Mouse (Mus musculus): ENCODE results near the gene Tspan4.
A peak's percentile ranks its signal among the peaks of the same experiment; 100 is the strongest.

Tspan4 gene

DNA sequence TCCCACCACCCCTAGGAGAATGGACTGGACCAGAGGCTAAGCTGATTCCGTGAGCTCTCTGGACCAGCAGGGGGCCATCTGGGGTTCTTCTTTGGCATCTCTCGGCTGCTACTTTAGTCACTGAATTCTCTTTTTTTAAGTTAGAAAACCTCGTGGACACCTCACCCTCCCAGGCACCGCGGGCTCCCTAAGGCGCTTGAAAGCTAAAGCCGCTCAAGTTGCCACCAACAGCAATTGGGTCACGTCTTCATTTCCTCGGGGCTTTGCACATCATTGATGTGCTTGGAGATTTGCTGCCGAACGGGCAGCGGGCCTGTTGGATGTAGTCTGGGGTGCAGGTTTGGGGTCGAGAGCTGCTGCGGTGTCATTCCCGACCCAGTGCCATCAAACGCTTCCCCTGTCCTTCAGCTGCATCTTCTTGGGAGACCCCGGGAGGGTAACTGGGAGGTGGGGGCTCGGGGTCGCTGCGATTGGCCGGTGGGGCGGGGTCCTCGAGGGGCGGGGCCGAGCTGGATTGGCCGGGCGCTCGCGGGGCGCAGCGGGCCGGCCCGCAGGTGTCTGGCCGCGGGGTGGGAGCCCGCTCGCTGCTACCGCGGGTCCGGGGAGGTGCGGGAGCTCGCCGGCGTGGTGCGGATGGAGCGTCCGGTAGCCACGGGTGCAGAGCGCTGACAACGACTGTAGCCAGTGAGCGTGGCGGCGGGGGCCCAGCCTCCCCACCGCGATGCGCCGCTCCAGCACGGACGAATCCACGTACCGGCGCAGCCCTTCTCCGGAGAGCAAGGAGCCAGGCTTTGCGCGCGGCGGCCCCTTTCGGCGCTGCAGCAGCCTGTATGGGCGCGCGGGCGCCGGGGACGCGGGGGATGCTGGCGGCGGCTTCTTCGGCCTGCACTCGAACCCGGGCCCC, 6.7 kb downstream of the Tspan4 start:
- Histone ChIP-seq H3K4me3 (replicated peaks; ENCODE audit: low read length) (peak overlapping the region; percentile 90), H3K27me3 (ENCODE audit: insufficient read depth, low read length) (peaks cover 51% of the 10 kb centered on the region), H3K9me3 (ENCODE audit: low read length) (no peaks in the 10 kb centered on the region), H3K36me3 (ENCODE audit: insufficient read depth, low read length) (peaks cover 29% of the 10 kb centered on the region), H3K4me1 (replicated peaks; ENCODE audit: low read depth, low read length) (peaks cover 46% of the 10 kb centered on the region)
- 0 out of 2 replicates have a peak, but pooled peaks have one; percentile 13 for TF ChIP-seq CTCF (conservative IDR thresholded peaks at IDR 0.05; ENCODE audit: low read length)
- TF ChIP-seq NANOG (IDR thresholded peaks at IDR 0.05; ENCODE audit: borderline replicate concordance, low read length): no peak
- no peak for TF ChIP-seq POU5F1 (IDR thresholded peaks at IDR 0.05; ENCODE audit: borderline replicate concordance, low read length)

DNA sequence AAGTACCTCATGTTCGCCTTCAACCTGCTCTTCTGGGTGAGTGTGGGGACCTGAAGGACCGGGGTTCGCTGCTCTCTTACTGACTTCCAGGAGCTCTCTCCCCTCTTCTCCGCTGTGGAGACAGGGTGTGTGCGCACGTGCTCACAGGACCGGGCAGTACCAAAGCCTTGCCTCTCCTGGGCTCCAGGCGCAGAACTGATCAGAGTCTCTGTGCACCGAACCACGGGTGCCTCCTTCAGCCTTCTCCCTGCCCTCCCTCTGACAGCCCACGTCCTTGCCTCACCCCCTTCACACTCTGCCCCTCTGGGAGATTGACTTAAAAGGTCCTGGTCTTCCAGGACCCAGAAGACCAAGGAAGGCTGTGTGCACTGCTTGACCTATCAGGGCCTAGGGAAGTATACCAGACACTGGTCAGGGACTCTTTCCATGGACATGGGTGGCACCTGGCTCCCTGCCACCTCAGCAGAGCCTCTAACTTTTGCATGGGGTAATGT, 7.5 kb downstream of the Tspan4 start:
- Histone ChIP-seq H3K9me3 (ENCODE audit: low read length) (no peaks in the 10 kb centered on the region), H3K4me3 (replicated peaks; ENCODE audit: low read length) (peak overlapping the region; percentile 90), H3K27me3 (ENCODE audit: insufficient read depth, low read length) (peaks cover 47% of the 10 kb centered on the region), H3K4me1 (replicated peaks; ENCODE audit: low read depth, low read length) (peaks cover 38% of the 10 kb centered on the region), H3K36me3 (ENCODE audit: insufficient read depth, low read length) (peaks cover 37% of the 10 kb centered on the region)
- TF ChIP-seq CTCF (conservative IDR thresholded peaks at IDR 0.05; ENCODE audit: low read length): no peak
- no peak for TF ChIP-seq NANOG (IDR thresholded peaks at IDR 0.05; ENCODE audit: borderline replicate concordance, low read length)
- no peak for TF ChIP-seq POU5F1 (IDR thresholded peaks at IDR 0.05; ENCODE audit: borderline replicate concordance, low read length)

DNA sequence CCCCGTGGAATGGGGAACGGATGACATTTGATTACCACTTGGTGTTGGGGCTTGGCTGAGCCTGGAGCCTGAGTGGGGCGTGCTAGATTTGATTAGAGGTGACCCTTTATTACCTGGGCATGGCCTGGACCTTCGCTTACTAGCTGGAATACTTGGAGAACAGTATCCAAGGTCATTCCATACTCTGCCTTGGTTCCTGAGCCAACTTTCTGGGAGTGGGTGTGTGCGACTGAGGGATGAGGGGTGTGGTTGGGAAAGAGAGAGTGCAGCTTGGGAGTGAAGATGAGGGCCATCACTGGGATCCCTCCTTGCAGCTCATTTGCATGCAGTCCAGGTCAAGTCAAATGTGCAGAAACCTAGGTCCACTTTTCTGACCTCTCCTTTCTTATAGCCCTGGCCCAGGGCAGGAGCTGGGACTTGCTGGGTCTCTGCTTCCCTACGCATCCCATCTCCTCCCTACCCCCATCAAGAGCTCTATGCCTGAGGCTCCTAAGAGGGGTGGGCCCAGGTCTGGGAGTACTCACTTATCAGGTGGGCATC, 8.1 kb downstream of the Tspan4 start:
- Histone ChIP-seq H3K27me3 (ENCODE audit: insufficient read depth, low read length) (peaks cover 44% of the 10 kb centered on the region), H3K4me3 (replicated peaks; ENCODE audit: low read length) (peak overlapping the region; percentile 90), H3K9me3 (ENCODE audit: low read length) (no peaks in the 10 kb centered on the region), H3K4me1 (replicated peaks; ENCODE audit: low read depth, low read length) (peaks cover 32% of the 10 kb centered on the region), H3K36me3 (ENCODE audit: insufficient read depth, low read length) (peaks cover 43% of the 10 kb centered on the region)
- TF ChIP-seq POU5F1 (IDR thresholded peaks at IDR 0.05; ENCODE audit: borderline replicate concordance, low read length): no peak
- TF ChIP-seq CTCF (conservative IDR thresholded peaks at IDR 0.05; ENCODE audit: low read length): no peak
- no peak for TF ChIP-seq NANOG (IDR thresholded peaks at IDR 0.05; ENCODE audit: borderline replicate concordance, low read length)

DNA sequence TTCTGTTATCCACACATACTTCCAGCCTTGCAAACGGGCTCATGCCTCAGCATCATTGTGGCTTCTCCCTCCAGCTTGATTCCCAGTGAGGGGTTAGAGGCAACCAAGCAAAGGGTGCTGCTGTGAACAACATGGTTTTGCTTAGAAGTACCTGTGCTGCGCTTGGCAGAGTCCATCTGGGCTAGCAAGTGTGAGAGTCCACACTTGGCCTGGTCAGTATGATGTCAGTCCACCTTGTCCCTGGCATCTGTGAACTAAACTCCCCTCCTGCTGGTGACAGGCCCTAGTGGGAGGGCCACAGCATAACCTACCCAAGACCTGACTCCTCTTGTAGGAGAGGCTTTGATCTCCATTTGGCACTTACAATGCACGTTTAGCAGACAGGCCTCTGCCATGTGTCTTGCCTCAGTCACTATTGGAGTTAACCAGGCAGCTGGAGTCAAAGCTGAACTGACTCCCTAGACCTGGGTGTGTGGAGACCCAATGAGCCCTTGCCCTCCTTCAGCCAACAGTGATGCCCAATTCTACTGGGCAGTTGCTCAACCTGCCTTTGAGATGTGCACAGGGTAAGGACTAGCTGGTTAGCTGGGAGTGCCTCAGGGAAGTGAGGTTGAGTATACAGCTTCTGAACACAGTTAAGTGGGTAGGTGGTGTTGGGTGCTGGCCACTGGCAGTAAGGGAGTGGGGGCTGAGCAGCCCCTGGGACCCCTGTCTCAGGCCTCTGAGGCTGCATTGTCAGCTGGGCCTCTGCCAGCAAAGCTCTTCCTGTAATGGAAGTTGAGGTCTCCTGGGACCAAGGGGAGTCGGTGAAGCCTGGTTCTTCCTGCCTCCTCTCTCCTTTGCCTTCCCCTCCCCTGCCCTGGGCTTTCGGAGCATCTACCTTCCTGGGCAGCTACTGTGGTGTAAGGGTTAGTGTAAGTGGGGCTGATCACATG, 9.4 kb downstream of the Tspan4 start:
- peaks cover 28% of the 10 kb centered on the region for H3K4me1 ChIP-seq (replicated peaks; ENCODE audit: low read depth, low read length)
- H3K36me3 ChIP-seq (ENCODE audit: insufficient read depth, low read length): peaks cover 49% of the 10 kb centered on the region
- peaks cover 44% of the 10 kb centered on the region for H3K27me3 ChIP-seq (ENCODE audit: insufficient read depth, low read length)
- no peak for TF ChIP-seq NANOG (IDR thresholded peaks at IDR 0.05; ENCODE audit: borderline replicate concordance, low read length)
- TF ChIP-seq CTCF (conservative IDR thresholded peaks at IDR 0.05; ENCODE audit: low read length): no peak
- TF ChIP-seq POU5F1 (IDR thresholded peaks at IDR 0.05; ENCODE audit: borderline replicate concordance, low read length): no peak
- no peak overlapping the region for H3K4me3 ChIP-seq (replicated peaks; ENCODE audit: low read length)
- H3K9me3 ChIP-seq (ENCODE audit: low read length): no peaks in the 10 kb centered on the region

DNA sequence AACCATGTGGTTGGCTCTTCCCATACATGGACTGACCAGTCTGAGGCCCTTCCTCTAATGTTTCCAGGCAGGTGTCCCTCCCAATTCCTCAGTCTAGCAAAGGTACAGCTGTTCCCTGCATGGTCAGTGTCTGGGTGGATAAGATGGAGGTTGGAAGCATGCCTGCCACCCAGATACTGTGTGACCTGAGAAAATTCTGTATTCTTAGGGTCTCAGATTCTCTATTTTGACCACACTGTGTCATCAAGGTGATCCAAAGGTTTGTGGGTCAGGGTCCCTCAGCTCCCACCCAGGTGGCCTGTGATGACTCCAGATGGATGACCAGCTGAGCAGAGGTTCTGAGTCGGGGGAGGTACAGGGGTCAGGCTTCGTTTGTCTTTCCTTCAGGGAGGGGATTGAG, 10.1 kb downstream of the Tspan4 start:
- Histone ChIP-seq H3K4me3 (replicated peaks; ENCODE audit: low read length) (no peak overlapping the region), H3K27me3 (ENCODE audit: insufficient read depth, low read length) (peaks cover 40% of the 10 kb centered on the region), H3K9me3 (ENCODE audit: low read length) (no peaks in the 10 kb centered on the region), H3K4me1 (replicated peaks; ENCODE audit: low read depth, low read length) (peaks cover 28% of the 10 kb centered on the region), H3K36me3 (ENCODE audit: insufficient read depth, low read length) (peaks cover 57% of the 10 kb centered on the region)
- TF ChIP-seq NANOG (IDR thresholded peaks at IDR 0.05; ENCODE audit: borderline replicate concordance, low read length): no peak
- no peak for TF ChIP-seq CTCF (conservative IDR thresholded peaks at IDR 0.05; ENCODE audit: low read length)
- TF ChIP-seq POU5F1 (IDR thresholded peaks at IDR 0.05; ENCODE audit: borderline replicate concordance, low read length): no peak

GRCm38 (mm10) chr7:141485606-141486005, 10.6 kb downstream of the Tspan4 start:
- H3K9me3 ChIP-seq (ENCODE audit: low read length): no peaks in the 10 kb centered on the region
- no peak overlapping the region for H3K4me3 ChIP-seq (replicated peaks; ENCODE audit: low read length)
- peaks cover 25% of the 10 kb centered on the region for H3K4me1 ChIP-seq (replicated peaks; ENCODE audit: low read depth, low read length)
- H3K27me3 ChIP-seq (ENCODE audit: insufficient read depth, low read length): peaks cover 36% of the 10 kb centered on the region
- peaks cover 61% of the 10 kb centered on the region for H3K36me3 ChIP-seq (ENCODE audit: insufficient read depth, low read length)
- no peak for TF ChIP-seq CTCF (conservative IDR thresholded peaks at IDR 0.05; ENCODE audit: low read length)
- TF ChIP-seq POU5F1 (IDR thresholded peaks at IDR 0.05; ENCODE audit: borderline replicate concordance, low read length): no peak
- no peak for TF ChIP-seq NANOG (IDR thresholded peaks at IDR 0.05; ENCODE audit: borderline replicate concordance, low read length)

DNA sequence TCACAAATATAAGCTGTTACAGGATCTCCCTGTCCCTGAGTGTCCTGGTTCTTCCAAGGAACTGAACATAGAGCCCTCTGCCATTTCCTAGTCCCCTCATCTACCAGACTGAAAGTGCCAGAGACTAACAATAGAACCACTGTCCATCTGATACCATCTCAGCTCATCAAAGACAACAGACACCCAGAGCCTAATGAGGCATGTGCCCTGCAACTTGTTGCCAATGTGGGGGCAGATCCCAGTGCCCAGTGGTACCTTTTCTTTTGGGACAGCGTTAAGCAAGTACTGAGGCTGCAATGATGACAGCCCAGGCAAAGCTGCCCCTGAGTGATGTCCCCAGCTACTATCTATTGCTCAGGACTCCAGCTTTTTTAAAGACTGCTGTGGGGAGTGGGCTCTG, 11.2 kb downstream of the Tspan4 start:
- TF ChIP-seq NANOG (IDR thresholded peaks at IDR 0.05; ENCODE audit: borderline replicate concordance, low read length) (no peak), CTCF (conservative IDR thresholded peaks at IDR 0.05; ENCODE audit: low read length) (no peak), POU5F1 (IDR thresholded peaks at IDR 0.05; ENCODE audit: borderline replicate concordance, low read length) (no peak)
- H3K27me3 ChIP-seq (ENCODE audit: insufficient read depth, low read length): peaks cover 32% of the 10 kb centered on the region
- H3K36me3 ChIP-seq (ENCODE audit: insufficient read depth, low read length): peaks cover 67% of the 10 kb centered on the region

More for the DNA sequence above, 11.2 kb downstream of the Tspan4 start:
- Histone ChIP-seq H3K4me1 (replicated peaks; ENCODE audit: low read depth, low read length) (peaks cover 19% of the 10 kb centered on the region), H3K4me3 (replicated peaks; ENCODE audit: low read length) (no peak overlapping the region), H3K9me3 (ENCODE audit: low read length) (no peaks in the 10 kb centered on the region)

Data from E14TG2a.4 (cell line).